Mouse (Mus musculus) small intestine, adult 2 months (tissue): Measurements from ENCODE around the gene Exo5. TPM values are rescaled to one million over a fixed set of nuclear protein-coding genes. Genes with fewer than 3 reads are reported as not detected.

ENCODE experiments used
- H3K27ac ChIP-seq: fragments of 200-500 bp; 2 replicates; pipeline ENCODE4 v1.5.1; 2012; ENCODE audit warnings: low read depth, low read length, control low read depth, inconsistent platforms; ENCODE audit not compliant: insufficient read depth
- H3K27me3 ChIP-seq: fragments of 200-500 bp; 2 replicates; pipeline ENCODE4 v1.6.1; 2012; ENCODE audit warnings: mild to moderate bottlenecking, moderate library complexity, low read length, inconsistent platforms; ENCODE audit not compliant: control insufficient read depth, insufficient read depth
- H3K36me3 ChIP-seq: fragments of 200-500 bp; 2 replicates; pipeline ENCODE4 v1.6.1; 2012; ENCODE audit warnings: mild to moderate bottlenecking, low read length, control low read depth, inconsistent platforms; ENCODE audit not compliant: control insufficient read depth, insufficient read depth
- H3K4me1 ChIP-seq: fragments of 200-500 bp; 2 replicates; pipeline ENCODE4 v1.6.1; 2012; ENCODE audit warnings: low read length, inconsistent platforms, mixed read lengths; ENCODE audit not compliant: control insufficient read depth, insufficient read depth, insufficient read length
- H3K4me3 ChIP-seq: fragments of 200-500 bp; 2 replicates; pipeline ENCODE4 v1.5.1; 2012; ENCODE audit warnings: low read depth, mild to moderate bottlenecking, control low read depth, inconsistent platforms, low read length, moderate library complexity
- CTCF ChIP-seq: fragments of 200-500 bp; IDR thresholded peaks from 2 replicates; pipeline ENCODE4 v1.5.1; 2012; ENCODE audit warnings: low read depth, mild to moderate bottlenecking, control low read depth, inconsistent platforms, low read length, moderate library complexity, mixed read lengths; ENCODE audit not compliant: insufficient replicate concordance, insufficient read length; ENCODE audit errors: extremely low read depth
- POLR2A ChIP-seq: fragments of 200-500 bp; IDR thresholded peaks from 2 replicates; pipeline ENCODE4 v1.6.1; 2012; ENCODE audit warnings: low read depth, mild to moderate bottlenecking, control low read depth, inconsistent platforms, low read length, moderate library complexity
- WGBS: fragments of 180-500 bp; shearing (Covaris S2); methylation state at CpG from one replicate; pipeline ENCODE4 v1.1.7; 2018; 5-methylcytosine and 5-hydroxymethylcytosine counted together
- polyA plus RNA-seq: library from polyadenylated mRNA; depleted of rRNA; stranded (reverse); fragments of >200 nt; gene quantifications from 2 replicates; pipeline ENCODE4 v1.2.3, GENCODE M21; 2012; rRNA removed

Gene Exo5
- polyA plus RNA-seq: 1.3 and 2.8 TPM in 2 replicates

- Histone ChIP-seq H3K27ac (peak within 1 kb of the TSS; percentile 94), H3K36me3 (peaks cover 9% of the 10 kb centered on the region), H3K4me1 (no peaks in the 10 kb centered on the region), H3K27me3 (no peaks in the 10 kb centered on the region), H3K4me3 (peak within 1 kb of the TSS; percentile 87)
- WGBS: under 1% methylated on average over 33 of the region's 33 CpGs
- TF ChIP-seq POLR2A (peak; percentile 83), CTCF (no peak)
Measured at GRCm38 (mm10) chr4:120924554-120925299, at the start of gene Exo5. Gene Exo5, minus strand, starts transcription at chr4:120925017.

- no peaks in the 10 kb centered on the region for H3K4me1 ChIP-seq
- H3K36me3 ChIP-seq: peaks cover 53% of the 10 kb centered on the region
- H3K27me3 ChIP-seq: no peaks in the 10 kb centered on the region
- TF ChIP-seq CTCF (no peak), POLR2A (no peak)
- WGBS: 93% methylated on average over 8 of the region's 8 CpGs
- H3K4me3 ChIP-seq: no peak overlapping the region
- H3K27ac ChIP-seq: no peak overlapping the region
Measured at GRCm38 (mm10) chr4:120971842-120972241, 47.0 kb upstream of the Exo5 start.

- no peak overlapping the region for H3K27ac ChIP-seq
- peak; percentile 61; the same call in 1 of the 2 replicates for TF ChIP-seq CTCF
- no peak for TF ChIP-seq POLR2A
- 78% methylated on average over 5 of the region's 5 CpGs for WGBS
- H3K27me3 ChIP-seq: no peaks in the 10 kb centered on the region
- H3K4me1 ChIP-seq: no peaks in the 10 kb centered on the region
- no peak overlapping the region for H3K4me3 ChIP-seq
- H3K36me3 ChIP-seq: peaks cover 45% of the 10 kb centered on the region
Measured at GRCm38 (mm10) chr4:120969382-120970146, 44.7 kb upstream of the Exo5 start.

- WGBS: 90% methylated on average over 9 of the region's 9 CpGs
- TF ChIP-seq POLR2A (no peak), CTCF (no peak)
Measured at GRCm38 (mm10) chr4:120968486-120968885, 43.7 kb upstream of the Exo5 start.

GRCm38 (mm10) chr4:120955586-120955985 lies 30.8 kb upstream of the Exo5 start:
- TF ChIP-seq CTCF (no peak), POLR2A (no peak)
- Histone ChIP-seq H3K27me3 (no peaks in the 10 kb centered on the region), H3K36me3 (no peaks in the 10 kb centered on the region), H3K4me3 (no peak overlapping the region), H3K27ac (no peak overlapping the region), H3K4me1 (no peaks in the 10 kb centered on the region; the same call in 1 of the 2 replicates)
- WGBS: 96% methylated on average over 1 of the region's 1 CpGs

More at GRCm38 (mm10) chr4:120968486-120968885, 43.7 kb upstream of the Exo5 start:
- no peak overlapping the region for H3K4me3 ChIP-seq
- H3K4me1 ChIP-seq: no peaks in the 10 kb centered on the region
- no peak overlapping the region for H3K27ac ChIP-seq
- H3K27me3 ChIP-seq: no peaks in the 10 kb centered on the region
- peaks cover 39% of the 10 kb centered on the region for H3K36me3 ChIP-seq

GRCm38 (mm10) chr4:120953667-120954066 lies 28.9 kb upstream of the Exo5 start:
- TF ChIP-seq POLR2A (no peak), CTCF (no peak)
- H3K27ac ChIP-seq: no peak overlapping the region
- no peaks in the 10 kb centered on the region for H3K36me3 ChIP-seq
- WGBS: 83% methylated on average over 1 of the region's 1 CpGs
- no peak overlapping the region for H3K4me3 ChIP-seq
- H3K4me1 ChIP-seq: no peaks in the 10 kb centered on the region; the same call in 1 of the 2 replicates
- no peaks in the 10 kb centered on the region for H3K27me3 ChIP-seq

- TF ChIP-seq CTCF: no peak
- no peak for TF ChIP-seq POLR2A
- H3K4me3 ChIP-seq: no peak overlapping the region
- H3K27ac ChIP-seq: no peak overlapping the region
- 64% methylated on average over 4 of the region's 4 CpGs for WGBS
- no peaks in the 10 kb centered on the region for H3K36me3 ChIP-seq
- no peaks in the 10 kb centered on the region; the same call in 1 of the 2 replicates for H3K4me1 ChIP-seq
- no peaks in the 10 kb centered on the region for H3K27me3 ChIP-seq
Measured at GRCm38 (mm10) chr4:120953038-120953437, 28.2 kb upstream of the Exo5 start.
